Mouse (Mus musculus): ENCODE data around the gene Sorbs1. TPM values are rescaled to one million over a fixed set of nuclear protein-coding genes. Genes with fewer than 3 reads are reported as not detected.
A peak's percentile ranks its signal among the peaks of the same experiment; 100 is the strongest.

Gene Sorbs1
- polyA plus RNA-seq, 1 experiment = 84.4 TPM

DNA sequence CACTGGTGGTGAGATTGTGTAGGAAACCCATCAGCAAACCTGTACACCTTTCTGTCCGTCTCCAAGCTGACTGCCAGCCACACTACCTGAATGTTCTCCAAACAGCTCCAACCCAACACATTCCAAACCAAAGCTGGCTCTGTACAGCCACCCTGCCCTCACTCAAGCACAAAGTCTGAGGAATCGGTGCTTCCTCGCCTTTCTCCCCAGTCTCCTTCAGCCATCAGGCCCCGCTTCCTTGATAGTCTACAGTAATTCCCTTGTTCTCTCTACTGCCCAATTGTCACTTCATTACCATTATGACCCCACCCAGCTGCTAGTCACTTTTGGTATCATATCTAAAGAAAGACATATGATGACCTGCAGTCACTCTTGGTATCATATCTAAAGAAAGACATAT lies 180.5 kb downstream of the Sorbs1 start:
- H3K27me3 ChIP-seq (ENCODE audit: control insufficient read depth, insufficient read depth, low read length, poor library complexity, severe bottlenecking) = no peaks in the 10 kb centered on the region
- no peaks in the 10 kb centered on the region for H3K36me3 ChIP-seq (ENCODE audit: control insufficient read depth, insufficient read depth, low read length, poor library complexity, severe bottlenecking)
- TF ChIP-seq CTCF (IDR thresholded peaks at IDR 0.05; ENCODE audit: low read depth, low read length) = no peak
- no peak for TF ChIP-seq EP300 (IDR thresholded peaks at IDR 0.05; ENCODE audit: insufficient read depth, low read depth, low read length)
- TF ChIP-seq POLR2A (IDR thresholded peaks at IDR 0.05; ENCODE audit: insufficient read depth, low read length) = no peak
- no peak overlapping the region for H3K4me3 ChIP-seq (ENCODE audit: low read depth, low read length)
- no peak overlapping the region for H3K9ac ChIP-seq (ENCODE audit: low read depth, poor library complexity, severe bottlenecking)
- no peaks in the 10 kb centered on the region for H3K9me3 ChIP-seq (replicated peaks; ENCODE audit: control insufficient read depth, insufficient read depth, low read length, poor library complexity, severe bottlenecking)
- no peaks in the 10 kb centered on the region for H3K4me1 ChIP-seq (ENCODE audit: control insufficient read depth, insufficient read depth, low read length)
- no peak overlapping the region for H3K27ac ChIP-seq (ENCODE audit: insufficient read depth, low read length)

DNA sequence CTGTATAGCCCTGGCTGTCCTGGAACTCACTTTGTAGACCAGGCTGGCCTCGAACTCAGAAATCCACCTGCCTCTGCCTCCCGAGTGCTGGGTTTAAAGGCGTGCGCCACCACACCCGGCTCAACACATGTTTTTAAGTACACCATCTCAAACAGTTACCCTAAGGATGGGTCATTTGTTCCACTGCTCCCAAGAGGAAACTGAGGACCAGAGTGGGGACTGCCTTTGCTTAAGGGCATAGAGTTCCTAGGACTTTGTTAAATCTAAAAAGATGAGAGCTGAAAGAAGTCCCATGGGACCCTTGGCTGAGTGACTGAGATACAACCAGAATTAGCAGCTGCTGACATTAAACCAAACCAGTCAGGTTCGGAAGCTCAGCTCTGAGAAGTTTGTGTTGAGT lies 181.3 kb downstream of the Sorbs1 start:
- H3K9ac ChIP-seq (ENCODE audit: low read depth, poor library complexity, severe bottlenecking) = no peak overlapping the region
- no peaks in the 10 kb centered on the region for H3K27me3 ChIP-seq (ENCODE audit: control insufficient read depth, insufficient read depth, low read length, poor library complexity, severe bottlenecking)
- no peaks in the 10 kb centered on the region for H3K4me1 ChIP-seq (ENCODE audit: control insufficient read depth, insufficient read depth, low read length)
- H3K27ac ChIP-seq (ENCODE audit: insufficient read depth, low read length) = no peak overlapping the region
- no peaks in the 10 kb centered on the region for H3K36me3 ChIP-seq (ENCODE audit: control insufficient read depth, insufficient read depth, low read length, poor library complexity, severe bottlenecking)
- no peak overlapping the region for H3K4me3 ChIP-seq (ENCODE audit: low read depth, low read length)
- no peak for TF ChIP-seq CTCF (IDR thresholded peaks at IDR 0.05; ENCODE audit: low read depth, low read length)
- no peak for TF ChIP-seq POLR2A (IDR thresholded peaks at IDR 0.05; ENCODE audit: insufficient read depth, low read length)
- TF ChIP-seq EP300 (IDR thresholded peaks at IDR 0.05; ENCODE audit: insufficient read depth, low read depth, low read length) = no peak
- no peaks in the 10 kb centered on the region for H3K9me3 ChIP-seq (replicated peaks; ENCODE audit: control insufficient read depth, insufficient read depth, low read length, poor library complexity, severe bottlenecking)

DNA sequence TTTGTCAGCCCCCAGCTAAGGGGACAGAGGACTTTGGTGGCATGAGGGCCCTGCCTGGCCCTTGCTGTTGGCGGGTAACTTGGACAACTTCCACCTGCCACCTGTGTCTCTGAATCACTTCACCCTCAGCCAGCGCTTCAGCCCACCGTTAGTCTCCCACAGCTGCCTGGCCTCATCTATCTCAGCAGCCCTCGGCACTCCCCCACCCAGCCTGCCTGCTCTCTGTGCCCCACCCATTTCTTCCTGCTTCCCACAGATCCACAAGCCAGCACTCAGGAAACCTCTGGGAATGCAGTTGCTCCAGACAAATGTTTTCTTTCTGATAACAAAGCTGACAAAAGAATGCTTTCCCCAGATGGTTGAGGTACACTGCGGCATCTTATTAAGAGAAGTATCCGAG lies 181.7 kb downstream of the Sorbs1 start:
- no peaks in the 10 kb centered on the region for H3K4me1 ChIP-seq (ENCODE audit: control insufficient read depth, insufficient read depth, low read length)
- H3K9ac ChIP-seq (ENCODE audit: low read depth, poor library complexity, severe bottlenecking) = no peak overlapping the region
- TF ChIP-seq POLR2A (IDR thresholded peaks at IDR 0.05; ENCODE audit: insufficient read depth, low read length) (no peak), EP300 (IDR thresholded peaks at IDR 0.05; ENCODE audit: insufficient read depth, low read depth, low read length) (no peak)
- no peaks in the 10 kb centered on the region for H3K9me3 ChIP-seq (replicated peaks; ENCODE audit: control insufficient read depth, insufficient read depth, low read length, poor library complexity, severe bottlenecking)
- H3K36me3 ChIP-seq (ENCODE audit: control insufficient read depth, insufficient read depth, low read length, poor library complexity, severe bottlenecking) = no peaks in the 10 kb centered on the region
- no peak overlapping the region for H3K4me3 ChIP-seq (ENCODE audit: low read depth, low read length)
- H3K27ac ChIP-seq (ENCODE audit: insufficient read depth, low read length) = no peak overlapping the region
- H3K27me3 ChIP-seq (ENCODE audit: control insufficient read depth, insufficient read depth, low read length, poor library complexity, severe bottlenecking) = no peaks in the 10 kb centered on the region

DNA sequence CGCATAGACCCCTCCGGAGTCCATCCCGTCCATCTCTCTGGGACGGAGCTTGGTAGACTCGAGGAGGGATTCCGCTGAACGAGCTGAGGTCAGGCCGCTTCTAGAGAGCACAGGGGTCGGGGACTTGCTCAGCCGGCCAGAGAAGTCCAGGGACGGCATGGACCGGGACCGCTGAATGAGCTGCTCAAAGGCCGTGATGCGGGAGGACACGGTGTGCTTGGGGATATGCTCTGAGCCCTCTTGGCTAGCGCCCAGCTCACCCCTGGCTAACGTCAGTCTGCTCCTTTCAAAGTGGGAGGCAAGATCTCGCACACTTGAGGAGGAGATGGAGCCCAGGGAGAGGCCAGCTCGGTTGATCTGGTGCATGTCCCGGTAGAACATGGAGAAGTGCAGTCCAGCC lies 187.5 kb downstream of the Sorbs1 start:
- H3K9ac ChIP-seq (ENCODE audit: low read depth, poor library complexity, severe bottlenecking) = no peak overlapping the region
- H3K4me3 ChIP-seq (ENCODE audit: low read depth, low read length) = peak overlapping the region; percentile 25

DNA sequence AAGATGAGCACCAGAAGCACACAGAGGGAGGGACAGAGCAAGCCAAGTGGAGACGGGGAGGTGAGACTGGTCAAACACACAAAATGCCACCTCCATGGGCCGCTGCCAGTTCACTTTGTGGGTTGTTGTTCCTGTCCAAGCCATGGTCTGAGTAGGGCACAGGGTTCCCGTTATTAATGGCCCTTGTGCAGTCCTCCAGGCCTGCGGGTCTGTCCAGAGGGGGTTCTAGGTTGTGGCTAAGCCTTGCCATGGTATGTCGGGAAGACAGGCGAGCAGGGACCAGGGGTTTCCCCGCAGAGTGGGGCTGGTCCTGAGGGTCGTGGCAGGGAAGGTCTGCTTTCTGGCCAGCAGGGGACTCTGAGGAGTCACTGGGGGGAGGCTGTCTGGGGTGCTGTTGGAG lies 188.2 kb downstream of the Sorbs1 start:
- H3K27me3 ChIP-seq (ENCODE audit: control insufficient read depth, insufficient read depth, low read length, poor library complexity, severe bottlenecking) = no peaks in the 10 kb centered on the region
- H3K9me3 ChIP-seq (replicated peaks; ENCODE audit: control insufficient read depth, insufficient read depth, low read length, poor library complexity, severe bottlenecking) = no peaks in the 10 kb centered on the region
- no peaks in the 10 kb centered on the region for H3K36me3 ChIP-seq (ENCODE audit: control insufficient read depth, insufficient read depth, low read length, poor library complexity, severe bottlenecking)
- no peak overlapping the region for H3K4me3 ChIP-seq (ENCODE audit: low read depth, low read length)
- no peak overlapping the region for H3K9ac ChIP-seq (ENCODE audit: low read depth, poor library complexity, severe bottlenecking)
- H3K4me1 ChIP-seq (ENCODE audit: control insufficient read depth, insufficient read depth, low read length) = no peaks in the 10 kb centered on the region
- no peak overlapping the region for H3K27ac ChIP-seq (ENCODE audit: insufficient read depth, low read length)
- TF ChIP-seq CTCF (IDR thresholded peaks at IDR 0.05; ENCODE audit: low read depth, low read length) = no peak
- no peak for TF ChIP-seq EP300 (IDR thresholded peaks at IDR 0.05; ENCODE audit: insufficient read depth, low read depth, low read length)
- TF ChIP-seq POLR2A (IDR thresholded peaks at IDR 0.05; ENCODE audit: insufficient read depth, low read length) = no peak

More for the DNA sequence above, 187.5 kb downstream of the Sorbs1 start:
- TF ChIP-seq POLR2A (IDR thresholded peaks at IDR 0.05; ENCODE audit: insufficient read depth, low read length) = no peak
- no peak for TF ChIP-seq CTCF (IDR thresholded peaks at IDR 0.05; ENCODE audit: low read depth, low read length)
- no peak for TF ChIP-seq EP300 (IDR thresholded peaks at IDR 0.05; ENCODE audit: insufficient read depth, low read depth, low read length)
- Histone ChIP-seq H3K9me3 (replicated peaks; ENCODE audit: control insufficient read depth, insufficient read depth, low read length, poor library complexity, severe bottlenecking) (no peaks in the 10 kb centered on the region), H3K36me3 (ENCODE audit: control insufficient read depth, insufficient read depth, low read length, poor library complexity, severe bottlenecking) (no peaks in the 10 kb centered on the region), H3K27ac (ENCODE audit: insufficient read depth, low read length) (no peak overlapping the region), H3K4me1 (ENCODE audit: control insufficient read depth, insufficient read depth, low read length) (no peaks in the 10 kb centered on the region), H3K27me3 (ENCODE audit: control insufficient read depth, insufficient read depth, low read length, poor library complexity, severe bottlenecking) (no peaks in the 10 kb centered on the region)

DNA sequence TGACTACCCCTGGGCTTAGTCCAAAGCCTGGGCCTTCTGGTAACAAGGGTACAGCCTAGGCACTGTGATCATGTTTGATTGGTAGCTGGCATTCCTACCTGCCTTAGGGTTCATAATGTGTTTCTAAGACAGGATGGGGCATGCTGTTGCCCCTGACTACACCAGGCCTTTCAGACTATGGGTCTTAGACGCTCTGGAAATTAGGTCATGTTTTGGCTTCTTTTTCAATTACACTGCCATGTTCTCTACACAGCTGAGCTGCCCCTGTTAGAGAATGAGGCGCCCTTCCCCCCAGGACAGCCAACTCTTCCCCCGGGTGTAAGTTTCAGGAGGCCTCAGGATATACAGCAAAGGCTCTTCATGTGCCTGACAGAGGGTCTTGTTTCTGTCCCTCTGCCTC lies 191.4 kb downstream of the Sorbs1 start:
- no peaks in the 10 kb centered on the region for H3K27me3 ChIP-seq (ENCODE audit: control insufficient read depth, insufficient read depth, low read length, poor library complexity, severe bottlenecking)
- no peaks in the 10 kb centered on the region for H3K9me3 ChIP-seq (replicated peaks; ENCODE audit: control insufficient read depth, insufficient read depth, low read length, poor library complexity, severe bottlenecking)
- no peak overlapping the region for H3K9ac ChIP-seq (ENCODE audit: low read depth, poor library complexity, severe bottlenecking)
- no peak for TF ChIP-seq CTCF (IDR thresholded peaks at IDR 0.05; ENCODE audit: low read depth, low read length)
- no peak for TF ChIP-seq POLR2A (IDR thresholded peaks at IDR 0.05; ENCODE audit: insufficient read depth, low read length)
- TF ChIP-seq EP300 (IDR thresholded peaks at IDR 0.05; ENCODE audit: insufficient read depth, low read depth, low read length) = no peak
- H3K4me1 ChIP-seq (ENCODE audit: control insufficient read depth, insufficient read depth, low read length) = no peaks in the 10 kb centered on the region
- H3K4me3 ChIP-seq (ENCODE audit: low read depth, low read length) = no peak overlapping the region
- H3K27ac ChIP-seq (ENCODE audit: insufficient read depth, low read length) = no peak overlapping the region
- no peaks in the 10 kb centered on the region for H3K36me3 ChIP-seq (ENCODE audit: control insufficient read depth, insufficient read depth, low read length, poor library complexity, severe bottlenecking)
